8 mouse cellular contexts compared by ENCODE assay signal in the genomic region with DNA sequence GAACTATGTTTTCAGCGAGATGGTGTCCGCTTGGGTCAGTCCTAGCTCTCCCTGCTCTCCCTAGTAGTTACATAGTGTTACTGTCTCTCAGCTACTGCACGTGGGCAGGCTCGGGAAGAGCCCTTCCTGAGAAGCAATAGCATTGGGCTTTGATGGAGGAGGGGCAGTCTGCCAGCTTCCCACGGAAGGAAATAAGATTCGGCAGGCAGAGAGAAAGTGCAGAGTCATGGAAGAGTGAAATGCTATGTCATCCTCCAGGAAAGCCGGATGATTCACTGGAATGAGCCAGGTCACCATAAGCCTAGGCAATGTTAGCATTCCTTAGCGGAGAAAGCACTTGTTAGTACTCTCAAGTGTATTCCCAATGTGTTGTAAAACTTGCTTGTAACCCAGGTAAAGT. TPM values are rescaled to one million over a fixed set of nuclear protein-coding genes. Genes with fewer than 3 reads are reported as not detected.
DNase-seq lines count a peak whose midpoint lies in the region; ATAC-seq and TF ChIP-seq lines count a peak whose summit lies in the region.

No protein-coding gene starts in this region.

- peak overlapping the region; percentile 49; the same call in 1 of the 2 replicates for H3K4me3 ChIP-seq in E14TG2a.4 (replicated peaks; ENCODE audit: low read length)
- no peak overlapping the region for H3K4me3 ChIP-seq in heart, embryonic 15.5 days
- H3K4me3 ChIP-seq in liver, adult 2 months (ENCODE audit: insufficient read depth, low read depth, low read length): no peak overlapping the region

- no peaks in the 10 kb centered on the region for H3K9me3 ChIP-seq in E14TG2a.4 (ENCODE audit: low read length)
- no peaks in the 10 kb centered on the region for H3K9me3 ChIP-seq in heart, embryonic 15.5 days (replicated peaks)

- DNase-seq in heart, adult 18-20 months: peak; percentile 51 to 57
- no peak for DNase-seq in heart, postnatal 25 days (ENCODE audit: low spot score)
- DNase-seq in adrenal gland, postnatal 25 days: peak; percentile 45
- peak; percentile 23 for DNase-seq in liver, adult 2 months (ENCODE audit: extremely low read depth, low read depth, low spot score)
- peak; percentile 50 for DNase-seq in testis, postnatal 10 days (ENCODE audit: low spot score)

- peak overlapping the region; percentile 19; the same call in 1 of the 2 replicates for H3K4me2 ChIP-seq in heart, embryonic 15.5 days

- H3K9ac ChIP-seq in heart, embryonic 15.5 days: no peak overlapping the region
- H3K9ac ChIP-seq in liver, adult 2 months (ENCODE audit: low read depth, low read length): no peak overlapping the region

- peaks cover 27% of the 10 kb centered on the region for H3K4me1 ChIP-seq in E14TG2a.4 (replicated peaks; ENCODE audit: low read depth, low read length)
- H3K4me1 ChIP-seq in heart, embryonic 15.5 days (replicated peaks): peaks cover 7% of the 10 kb centered on the region; the same call in 1 of the 2 replicates
- H3K4me1 ChIP-seq in liver, adult 2 months (ENCODE audit: control insufficient read depth, insufficient read depth, low read length): peaks cover 4% of the 10 kb centered on the region; the same call in 1 of the 2 replicates

- H3K27ac ChIP-seq in heart, embryonic 15.5 days: no peak overlapping the region
- H3K27ac ChIP-seq in liver, adult 2 months (replicated peaks; ENCODE audit: insufficient read depth, low read depth, low read length): no peak overlapping the region

- H3K27me3 ChIP-seq in E14TG2a.4 (ENCODE audit: insufficient read depth, low read length): peaks cover 17% of the 10 kb centered on the region
- H3K27me3 ChIP-seq in heart, embryonic 15.5 days: no peaks in the 10 kb centered on the region
- no peaks in the 10 kb centered on the region for H3K27me3 ChIP-seq in liver, adult 2 months (ENCODE audit: control insufficient read depth, insufficient read depth, low read length)

- TF ChIP-seq POLR2A in liver, adult 2 months (IDR thresholded peaks at IDR 0.05; ENCODE audit: extremely low read depth, insufficient read depth, low read length): no peak

- H3K36me3 ChIP-seq in E14TG2a.4 (ENCODE audit: insufficient read depth, low read length): no peaks in the 10 kb centered on the region
- no peaks in the 10 kb centered on the region for H3K36me3 ChIP-seq in heart, embryonic 15.5 days
- no peaks in the 10 kb centered on the region for H3K36me3 ChIP-seq in liver, adult 2 months (ENCODE audit: control insufficient read depth, insufficient read depth, low read length)

- no peaks in the 10 kb centered on the region for H3K79me2 ChIP-seq in liver, adult 2 months (ENCODE audit: control insufficient read depth, insufficient read depth, low read length)

- WGBS in heart, embryonic 15.5 days: 25% methylated on average over 8 of the region's 8 CpGs
- 36% methylated on average over 8 of the region's 8 CpGs for WGBS in liver, adult 2 months

- no peak for ATAC-seq in heart, embryonic 15.5 days (replicated peaks; ENCODE audit: insufficient number of reproducible peaks, insufficient read depth, low FRiP score, low read depth)
- no peak for ATAC-seq in activated CD4-positive, CD25-positive, alpha-beta regulatory T cell, adult 4 months

- intact Hi-C loops in heart, postnatal 25 days (cut with DNase I): loop anchor here (5.0 kb wide), 1 partner anchor 1327 kb away; no protein-coding TSS in a partner anchor

- no peak for TF ChIP-seq CTCF in E14TG2a.4 (conservative IDR thresholded peaks at IDR 0.05; ENCODE audit: low read length)
- no peak for TF ChIP-seq CTCF in liver, adult 2 months (IDR thresholded peaks at IDR 0.05; ENCODE audit: low read depth, low read length)

RNA-seq across cellular contexts. Expression of a gene that starts 8.5 kb away (rescaled TPM):
- 1 to 10 TPM; 1.3 to 2.1 TPM for total RNA-seq in heart, adult 18-20 months (2021)
- total RNA-seq in heart, postnatal 25 days (2021): 1 to 10 TPM; 2.5 to 2.6 TPM
- 1.1 TPM in 2 replicates for total RNA-seq in adrenal gland, postnatal 25 days (2021)
- 4.2 and 4.7 TPM in 2 replicates for polyA plus RNA-seq in heart, embryonic 15.5 days (2015; fragmentation: Nextera tagmentation; extraction: Ambion mirVana)
- total RNA-seq in liver, adult 2 months (2014; rRNA removed): 0.09 and 0.40 TPM in 2 replicates
- polyA plus RNA-seq in liver, adult 2 months (2012; rRNA removed): 0.32 and 0.65 TPM in 2 replicates
- 10 to 100 TPM; 33.9 to 36.7 TPM for polyA plus RNA-seq in activated CD4-positive, CD25-positive, alpha-beta regulatory T cell, adult 4 months (2017; shearing (Covaris generic))

RNA-seq across cellular contexts. Expression of a gene that starts 50.2 kb away (rescaled TPM):
- total RNA-seq in heart, adult 18-20 months (2021): 10 to 100 TPM; 41.0 to 49.4 TPM
- 10 to 100 TPM; 32.6 to 39.5 TPM for total RNA-seq in heart, postnatal 25 days (2021)
- 48.9 and 79.8 TPM in 2 replicates for total RNA-seq in adrenal gland, postnatal 25 days (2021)
- polyA plus RNA-seq in heart, embryonic 15.5 days (2015; fragmentation: Nextera tagmentation; extraction: Ambion mirVana): 31.8 and 33.7 TPM in 2 replicates
- total RNA-seq in liver, adult 2 months (2014; rRNA removed): 24.6 and 34.7 TPM in 2 replicates
- polyA plus RNA-seq in liver, adult 2 months (2012; rRNA removed): 3.7 and 3.9 TPM in 2 replicates
- polyA plus RNA-seq in activated CD4-positive, CD25-positive, alpha-beta regulatory T cell, adult 4 months (2017; shearing (Covaris generic)): 10 to 100 TPM; 59.4 to 68.8 TPM
